Comparison of ENCODE assay signal across 8 mouse cellular contexts in genomic region chr2:133430741-133431438, GRCm38 (mm10).
DNase-seq lines count a peak whose midpoint lies in the region; ATAC-seq and TF ChIP-seq lines count a peak whose summit lies in the region.

No protein-coding gene starts in this region.

- H3K9ac ChIP-seq in limb, embryonic 14.5 days (ENCODE audit: low read depth, low read length, severe bottlenecking), result no peak overlapping the region

- H3K4me1 ChIP-seq in embryonic facial prominence, embryonic 10.5 days, result no peaks in the 10 kb centered on the region
- no peaks in the 10 kb centered on the region for H3K4me1 ChIP-seq in limb, embryonic 14.5 days (ENCODE audit: control insufficient read depth, insufficient read depth, low read length)

- H3K27me3 ChIP-seq in embryonic facial prominence, embryonic 10.5 days (replicated peaks; ENCODE audit: low read depth, poor library complexity, severe bottlenecking), result no peaks in the 10 kb centered on the region
- H3K27me3 ChIP-seq in limb, embryonic 14.5 days (ENCODE audit: control insufficient read depth, insufficient read depth, low read length), result no peaks in the 10 kb centered on the region

- DNase-seq in layer of hippocampus, adult 2 months (ENCODE audit: low spot score in 2 of 2), result peak in 1 of 2 experiments; percentile 22
- DNase-seq in layer of hippocampus, postnatal 36 days, result no peak
- DNase-seq in R1 (ENCODE audit: low read depth, low spot score), result peak; percentile 43
- peak; percentile 22 for DNase-seq in embryonic facial prominence, embryonic 10.5 days (ENCODE audit: low spot score)
- peak; percentile 34 for DNase-seq in limb, embryonic 14.5 days (ENCODE audit: low spot score)
- DNase-seq in ovary, adult 18-20 months (ENCODE audit: low spot score), result no peak
- DNase-seq in spleen, adult 18-20 months, result no peak

- H3K36me3 ChIP-seq in embryonic facial prominence, embryonic 10.5 days (replicated peaks), result no peaks in the 10 kb centered on the region
- no peaks in the 10 kb centered on the region for H3K36me3 ChIP-seq in limb, embryonic 14.5 days (ENCODE audit: control insufficient read depth, insufficient read depth, low read length)

- 35% methylated on average over 4 of the region's 4 CpGs for WGBS in embryonic facial prominence, embryonic 10.5 days
- WGBS in limb, embryonic 14.5 days, result 47% methylated on average over 4 of the region's 4 CpGs

- no peak overlapping the region for H3K4me3 ChIP-seq in layer of hippocampus, adult 2 months
- H3K4me3 ChIP-seq in embryonic facial prominence, embryonic 10.5 days, result no peak overlapping the region
- H3K4me3 ChIP-seq in limb, embryonic 14.5 days (replicated peaks; ENCODE audit: low read length), result no peak overlapping the region

- H3K27ac ChIP-seq in layer of hippocampus, adult 2 months, result no peak overlapping the region
- H3K27ac ChIP-seq in embryonic facial prominence, embryonic 10.5 days (replicated peaks), result no peak overlapping the region
- H3K27ac ChIP-seq in limb, embryonic 14.5 days (replicated peaks; ENCODE audit: low read depth, low read length), result no peak overlapping the region

- TF ChIP-seq POLR2A in limb, embryonic 14.5 days (IDR thresholded peaks at IDR 0.05; ENCODE audit: borderline replicate concordance, extremely low read depth, insufficient read depth, insufficient read length), result no peak

- peak; percentile 68 for TF ChIP-seq CTCF in layer of hippocampus, adult 2 months (conservative IDR thresholded peaks at IDR 0.05)

- no peak for ATAC-seq in limb, embryonic 14.5 days (ENCODE audit: low FRiP score, low read depth)
- no peak for ATAC-seq in CD4-positive, CD25-positive, alpha-beta regulatory T cell, adult 4 months

- no peak overlapping the region for H3K4me2 ChIP-seq in limb, embryonic 14.5 days (replicated peaks; ENCODE audit: low read depth, low read length, severe bottlenecking)

- H3K9me3 ChIP-seq in embryonic facial prominence, embryonic 10.5 days, result no peaks in the 10 kb centered on the region
- H3K9me3 ChIP-seq in limb, embryonic 14.5 days (ENCODE audit: control insufficient read depth, low read length), result no peaks in the 10 kb centered on the region

Comparison
In these comparisons a context has a peak if more than half of its experiments do, and no peak if none do; other contexts are left out.
1. DNase-seq: peak in R1 (single experiment), embryonic facial prominence, embryonic 10.5 days (single experiment) and limb, embryonic 14.5 days (single experiment); none in layer of hippocampus, postnatal 36 days (0 of 2), ovary, adult 18-20 months (single experiment) and spleen, adult 18-20 months (0 of 2).